Mouse (Mus musculus) bone marrow macrophage, adult 2 months (primary cell): ENCODE results near the gene Mark2.

Source experiments
- CTCF ChIP-seq: IDR thresholded peaks from 2 replicates; pipeline ENCODE4 v1.5.1; 2012; ENCODE audit warnings: low read depth, mild to moderate bottlenecking, low read length, moderate library complexity
- POLR2A ChIP-seq: IDR thresholded peaks from 2 replicates; pipeline ENCODE4 v1.6.1; 2012; ENCODE audit warnings: mild to moderate bottlenecking, low read depth, low read length, borderline replicate concordance

DNA sequence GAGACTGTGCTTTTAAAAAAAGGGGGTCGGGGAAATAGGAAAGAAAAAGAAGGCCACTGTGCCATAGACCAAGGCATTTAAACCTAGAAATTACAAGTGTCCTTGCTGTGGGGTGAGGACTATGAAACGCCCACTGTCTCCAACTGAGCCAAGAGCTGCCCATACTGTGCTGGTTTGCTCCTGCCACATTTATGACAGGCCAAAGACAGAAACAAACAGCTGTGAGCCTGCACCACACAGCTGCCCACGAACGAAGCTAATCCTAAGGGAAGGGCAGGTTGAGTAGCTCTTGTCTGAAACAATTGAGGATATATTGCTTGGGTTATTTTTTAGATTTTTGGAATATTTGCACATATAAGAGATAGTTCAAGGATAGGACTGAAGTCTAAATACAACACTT, 24.8 kb downstream of the Mark2 start:
- no peak for TF ChIP-seq POLR2A
- TF ChIP-seq CTCF = no peak
